Mouse (Mus musculus): ENCODE measurements around the gene Selenoo.

Gene Selenoo

GRCm38 (mm10) chr15:89075478-89076147 lies 13.3 kb upstream of the Selenoo start:
- peak; percentile 83 for DNase-seq (ENCODE audit: low spot score)

- peak; percentile 38 for DNase-seq (ENCODE audit: low spot score)
These were observed 12.6 kb upstream of the Selenoo start for GRCm38 (mm10) chr15:89076156-89076731.

GRCm38 (mm10) chr15:89078208-89078836 lies 10.6 kb upstream of the Selenoo start:
- no peak for DNase-seq (ENCODE audit: low spot score)

- no peak for DNase-seq (ENCODE audit: low spot score)
These were observed 5.0 kb upstream of the Selenoo start for GRCm38 (mm10) chr15:89083906-89084305.

GRCm38 (mm10) chr15:89084826-89085225 lies 4.1 kb upstream of the Selenoo start:
- no peak for DNase-seq (ENCODE audit: low spot score)

- peak; percentile 29 for DNase-seq (ENCODE audit: low spot score)
These were observed 566 bp downstream of the Selenoo start for GRCm38 (mm10) chr15:89089248-89090051.

GRCm38 (mm10) chr15:89090662-89091061 lies 1.8 kb downstream of the Selenoo start:
- DNase-seq (ENCODE audit: low spot score) = no peak

DNA sequence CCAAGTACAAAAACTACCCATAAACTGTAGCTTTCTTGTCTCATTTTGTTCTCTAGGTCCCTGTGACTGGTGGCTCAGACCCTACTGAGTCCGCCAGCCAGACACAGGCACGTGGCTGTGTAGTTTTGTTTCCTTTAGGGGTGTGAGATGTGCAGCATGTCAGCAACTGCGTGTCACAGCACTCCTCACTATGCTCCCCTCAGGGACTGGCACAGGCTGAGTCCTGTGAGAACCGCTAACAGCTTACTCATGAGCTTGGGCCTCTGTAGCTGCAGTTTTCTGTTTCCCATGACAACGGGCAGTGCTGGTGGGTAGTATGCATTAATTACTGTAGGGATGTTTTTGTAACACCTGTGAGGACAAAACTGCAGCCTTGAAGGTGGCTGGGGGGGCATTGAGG lies 3.3 kb downstream of the Selenoo start:
- DNase-seq (ENCODE audit: low spot score) = no peak

DNA sequence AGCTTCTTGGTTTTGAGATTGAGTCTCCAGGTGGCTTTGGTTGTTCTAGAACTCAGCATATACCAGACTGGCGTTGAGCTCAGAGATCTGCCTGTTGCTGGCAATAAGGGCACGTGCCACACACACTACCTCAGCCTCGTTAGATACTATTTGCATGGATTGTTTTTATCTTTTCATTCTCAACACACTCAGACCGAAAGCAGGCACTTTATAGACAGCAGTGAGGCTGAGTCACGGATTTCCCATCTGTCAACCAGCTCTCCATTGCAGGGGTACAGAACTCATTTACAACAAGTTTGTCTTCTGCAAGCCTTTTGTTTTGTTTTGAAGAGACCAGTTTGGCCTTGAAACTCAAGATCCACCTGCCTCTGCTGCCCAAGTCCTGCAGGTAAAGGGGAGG lies 8.6 kb downstream of the Selenoo start:
- DNase-seq (ENCODE audit: low spot score) = no peak

DNA sequence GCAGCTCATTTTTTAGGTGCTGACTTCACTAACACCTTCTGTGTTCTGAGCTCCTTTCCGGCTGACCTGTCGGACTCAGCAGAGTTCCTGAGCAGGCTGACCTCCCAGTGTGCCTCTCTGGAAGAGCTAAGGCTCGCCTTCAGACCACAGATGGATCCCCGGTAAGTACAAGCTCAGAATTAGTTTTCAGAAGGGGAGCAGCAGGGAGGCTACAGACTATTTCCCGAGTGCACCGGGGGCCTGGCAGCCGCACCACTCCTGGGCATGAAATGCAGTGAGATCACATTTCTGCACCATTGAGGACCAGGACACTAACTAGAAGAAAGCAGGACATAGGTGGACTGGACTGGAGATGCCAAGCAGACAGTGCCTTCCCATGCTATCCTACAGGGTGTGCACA lies 9.7 kb downstream of the Selenoo start:
- DNase-seq (ENCODE audit: low spot score) = no peak

- no peak for DNase-seq (ENCODE audit: low spot score)
These were observed 11.9 kb downstream of the Selenoo start for GRCm38 (mm10) chr15:89100823-89101222.

GRCm38 (mm10) chr15:89102646-89103045 lies 13.8 kb downstream of the Selenoo start:
- peak; percentile 22 for DNase-seq (ENCODE audit: low spot score)

GRCm38 (mm10) chr15:89103921-89104320 lies 15.0 kb downstream of the Selenoo start:
- DNase-seq (ENCODE audit: low spot score) = no peak

DNA sequence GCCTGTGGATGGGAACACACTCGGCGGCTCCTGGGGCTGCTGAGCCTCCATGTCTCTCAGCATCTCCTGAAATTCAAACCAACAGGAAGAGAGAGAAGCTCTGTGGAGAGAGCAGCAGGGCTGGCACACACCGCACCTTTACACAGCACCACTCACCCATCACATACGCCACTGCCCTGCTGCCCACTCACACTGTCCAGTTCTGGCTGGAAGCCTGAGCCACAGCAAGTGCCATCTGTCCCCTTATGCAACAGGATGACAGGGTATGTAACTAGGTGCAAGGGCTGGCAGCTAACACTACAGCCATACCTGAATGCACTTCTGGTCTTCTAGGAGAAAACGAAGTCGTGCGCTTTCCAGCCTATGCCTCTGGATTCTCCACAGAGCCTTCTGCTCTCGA lies 15.5 kb downstream of the Selenoo start:
- no peak for DNase-seq (ENCODE audit: low spot score)

DNA sequence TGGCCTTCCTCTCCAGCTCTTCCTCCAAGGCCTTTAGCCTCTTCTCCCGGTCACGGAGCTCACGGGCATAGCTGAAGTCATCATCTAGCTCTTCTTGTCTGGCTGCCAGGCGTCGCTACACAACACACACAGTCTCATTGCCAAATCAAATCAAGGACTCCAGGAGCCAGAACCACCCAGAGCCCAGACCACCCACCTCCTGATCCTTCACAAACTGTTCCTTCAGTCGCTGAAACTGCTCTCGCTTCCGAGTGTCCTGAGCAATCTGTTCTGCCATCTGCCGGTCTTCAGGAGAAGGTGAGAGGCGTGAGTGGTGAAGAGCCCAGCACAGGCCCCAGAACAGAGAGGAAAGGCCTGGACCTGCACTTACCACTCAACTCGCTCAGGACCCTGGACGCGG lies 17.2 kb downstream of the Selenoo start:
- DNase-seq (ENCODE audit: low spot score) = no peak

DNA sequence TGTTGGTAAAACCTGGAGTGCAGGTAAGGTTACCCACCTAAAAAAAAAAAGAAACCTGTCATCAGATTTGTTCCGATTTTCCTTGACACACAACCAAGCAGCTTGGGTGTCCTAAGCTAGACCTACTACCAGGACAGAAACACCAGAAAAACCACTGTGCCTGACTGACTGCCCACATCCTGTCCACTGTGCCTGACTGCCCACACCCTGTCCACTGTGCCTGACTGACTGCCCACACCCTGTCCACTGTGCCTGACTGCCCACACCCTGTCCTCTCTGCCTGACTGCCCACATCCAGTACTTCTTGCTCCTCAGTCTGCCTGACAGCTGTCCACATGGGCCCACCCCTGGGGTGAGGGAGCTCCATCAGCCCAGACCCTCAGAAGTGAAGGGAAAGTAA lies 18.1 kb downstream of the Selenoo start:
- no peak for DNase-seq (ENCODE audit: low spot score)

DNA sequence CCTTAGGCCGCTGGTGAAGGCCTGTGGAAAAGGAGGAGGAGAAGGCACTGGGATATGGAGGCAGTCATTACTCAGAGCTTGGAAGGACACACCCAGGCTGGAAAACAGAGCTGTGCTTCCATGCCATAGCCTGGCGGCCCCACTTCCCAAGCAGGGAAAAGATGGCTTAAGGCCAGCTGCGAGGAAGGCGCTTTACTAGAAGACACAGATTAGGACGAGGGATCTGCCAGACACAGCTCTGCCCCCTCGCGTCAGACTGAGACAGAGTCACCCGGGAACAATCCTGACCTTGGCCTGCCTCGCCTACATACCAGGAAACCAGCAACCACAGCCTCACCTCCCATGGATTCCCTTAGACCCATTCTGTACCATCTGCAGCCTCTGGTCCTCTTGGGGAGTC lies 21.3 kb downstream of the Selenoo start:
- DNase-seq (ENCODE audit: low spot score) = no peak

GRCm38 (mm10) chr15:89118007-89118406 lies 29.1 kb downstream of the Selenoo start:
- no peak for DNase-seq (ENCODE audit: low spot score)

GRCm38 (mm10) chr15:89122649-89123366 lies 33.9 kb downstream of the Selenoo start, which contains the start of gene Tubgcp6:
Gene Tubgcp6 (minus strand): TSS chr15:89123112.
- DNase-seq (ENCODE audit: low spot score) = peak; percentile 98

- peak; percentile 54 for DNase-seq (ENCODE audit: low spot score)
These were observed 34.7 kb downstream of the Selenoo start for GRCm38 (mm10) chr15:89123595-89123994.

DNA sequence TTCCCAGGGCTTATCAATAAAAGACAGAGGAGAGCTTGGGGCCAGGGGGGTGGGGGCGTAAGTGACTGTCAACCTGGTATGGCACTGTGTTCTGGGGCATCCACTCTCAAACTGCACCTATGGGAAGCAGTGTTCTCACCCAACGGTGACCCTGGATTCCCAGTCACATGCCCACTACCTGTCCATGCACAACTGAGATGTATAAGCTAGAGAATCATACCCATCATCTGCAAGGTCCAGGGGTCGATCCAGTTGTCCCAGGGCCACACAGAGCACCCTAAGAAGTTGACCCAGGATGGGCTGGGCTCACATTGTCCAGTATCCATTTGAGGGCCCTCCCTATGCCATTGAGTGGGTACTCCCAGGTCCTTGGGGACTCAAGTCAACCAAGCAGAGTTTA lies 35.4 kb downstream of the Selenoo start:
- DNase-seq (ENCODE audit: low spot score) = no peak

GRCm38 (mm10) chr15:89125351-89125750 lies 36.5 kb downstream of the Selenoo start:
- no peak for DNase-seq (ENCODE audit: low spot score)
